11 mouse cellular contexts compared by ENCODE assay signal in genomic region chr6:144264320-144264915, GRCm38 (mm10).
DNase-seq lines count a peak whose midpoint lies in the region; ATAC-seq and TF ChIP-seq lines count a peak whose summit lies in the region.
"Had no signal": no experiment of that assay in that cellular context is flagged by ENCODE, and none has a peak within 500 bp of the region (broad histone marks: within the 10 kb centered on the region; RNA-seq: fewer than 3 reads in every experiment).

No protein-coding gene starts in this region.

- H3K27ac ChIP-seq in lung, embryonic 14.5 days (ENCODE audit: low read depth): no peak overlapping the region
- H3K27ac ChIP-seq in embryonic facial prominence, embryonic 15.5 days (replicated peaks): no peak overlapping the region
- H3K27ac ChIP-seq in limb, embryonic 11.5 days (replicated peaks; ENCODE audit: low read depth, low read length): peak overlapping the region; percentile 82
- H3K27ac ChIP-seq: macrophage; stomach, postnatal 0 days had no signal

- 0 out of 2 replicates have a peak, but pooled peaks have one; percentile 49 for ATAC-seq in lung, embryonic 14.5 days (ENCODE audit: insufficient read depth)
- no peak for ATAC-seq in embryonic facial prominence, embryonic 15.5 days (ENCODE audit: insufficient number of reproducible peaks, low FRiP score, low TSS enrichment, low read depth)
- peak; percentile 89 for ATAC-seq in limb, embryonic 11.5 days (ENCODE audit: insufficient number of reproducible peaks, low FRiP score, low TSS enrichment, low read depth)
- ATAC-seq in megakaryocyte, adult 5-6 weeks (ENCODE audit: poor library complexity, severe bottlenecking): no peak

- no peak for TF ChIP-seq CTCF in lung, embryonic 14.5 days (IDR thresholded peaks at IDR 0.05; ENCODE audit: low read depth)

- WGBS in lung, embryonic 14.5 days: 32% methylated on average over 16 of the region's 16 CpGs
- WGBS in embryonic facial prominence, embryonic 15.5 days: 22% methylated on average over 16 of the region's 16 CpGs
- 12% methylated on average over 16 of the region's 16 CpGs for WGBS in limb, embryonic 11.5 days

- H3K9me3 ChIP-seq in lung, embryonic 14.5 days (ENCODE audit: low read depth, low read length): no peaks in the 10 kb centered on the region
- no peaks in the 10 kb centered on the region for H3K9me3 ChIP-seq in embryonic facial prominence, embryonic 15.5 days (replicated peaks)
- H3K9me3 ChIP-seq in limb, embryonic 11.5 days (ENCODE audit: control insufficient read depth, low read length): no peaks in the 10 kb centered on the region

- H3K4me2 ChIP-seq in lung, embryonic 14.5 days: 0 out of 2 replicates have a peak overlapping the region, but pooled peaks have one; percentile 12
- peak overlapping the region; percentile 31 for H3K4me2 ChIP-seq in embryonic facial prominence, embryonic 15.5 days (replicated peaks)
- peak overlapping the region; percentile 18; the same call in 1 of the 2 replicates for H3K4me2 ChIP-seq in limb, embryonic 11.5 days (ENCODE audit: low read depth, severe bottlenecking)

- no peak for DNase-seq in lung, embryonic 14.5 days
- no peak for DNase-seq in lung, postnatal 25 days (ENCODE audit: low spot score)
- peak; percentile 84 for DNase-seq in limb, embryonic 11.5 days (ENCODE audit: low spot score)
- peak; percentile 60 for DNase-seq in retina, embryonic 14.5 days (ENCODE audit: low spot score)
- no peak for DNase-seq in gastrocnemius, postnatal 10 days
- DNase-seq in urinary bladder, adult 18-20 months (ENCODE audit: low spot score in 2 of 2): no peak
- DNase-seq: cerebellum, adult 2 months had no signal

- H3K27me3 ChIP-seq in lung, embryonic 14.5 days (ENCODE audit: insufficient read depth, low read length): no peaks in the 10 kb centered on the region
- no peaks in the 10 kb centered on the region for H3K27me3 ChIP-seq in embryonic facial prominence, embryonic 15.5 days
- H3K27me3 ChIP-seq in limb, embryonic 11.5 days (ENCODE audit: control insufficient read depth, insufficient read depth, low read length): no peaks in the 10 kb centered on the region

- H3K4me3 ChIP-seq in lung, embryonic 14.5 days (ENCODE audit: low read depth, low read length): no peak overlapping the region
- no peak overlapping the region for H3K4me3 ChIP-seq in embryonic facial prominence, embryonic 15.5 days (replicated peaks)
- H3K4me3 ChIP-seq in limb, embryonic 11.5 days (ENCODE audit: low read depth, low read length): no peak overlapping the region

- peaks cover 13% of the 10 kb centered on the region for H3K4me1 ChIP-seq in lung, embryonic 14.5 days (ENCODE audit: insufficient read depth)
- peaks cover 10% of the 10 kb centered on the region for H3K4me1 ChIP-seq in embryonic facial prominence, embryonic 15.5 days
- peaks cover 8% of the 10 kb centered on the region; the same call in 1 of the 2 replicates for H3K4me1 ChIP-seq in limb, embryonic 11.5 days (ENCODE audit: control insufficient read depth, insufficient read depth, low read length)

- no peak overlapping the region for H3K9ac ChIP-seq in lung, embryonic 14.5 days
- H3K9ac ChIP-seq in embryonic facial prominence, embryonic 15.5 days: no peak overlapping the region
- H3K9ac ChIP-seq in limb, embryonic 11.5 days (ENCODE audit: low read length): peak overlapping the region; percentile 13; the same call in 1 of the 2 replicates

- no peaks in the 10 kb centered on the region for H3K36me3 ChIP-seq in lung, embryonic 14.5 days (ENCODE audit: insufficient read depth)
- H3K36me3 ChIP-seq in embryonic facial prominence, embryonic 15.5 days: no peaks in the 10 kb centered on the region
- H3K36me3 ChIP-seq in limb, embryonic 11.5 days (ENCODE audit: control insufficient read depth, insufficient read depth, low read length): no peaks in the 10 kb centered on the region

Comparison
In these comparisons a context has a peak if more than half of its experiments do, and no peak if none do; other contexts are left out.
1. ATAC-seq: peak in lung, embryonic 14.5 days (single experiment) and limb, embryonic 11.5 days (single experiment); none in embryonic facial prominence, embryonic 15.5 days (single experiment) and megakaryocyte, adult 5-6 weeks (single experiment).
2. DNase-seq: peak in limb, embryonic 11.5 days (single experiment) and retina, embryonic 14.5 days (single experiment); none in lung, embryonic 14.5 days (single experiment), lung, postnatal 25 days (single experiment), gastrocnemius, postnatal 10 days (single experiment) and urinary bladder, adult 18-20 months (0 of 2).
3. Peak in every context shown above with its lines, with median percentiles within 50 percentile points of each other: H3K4me2 ChIP-seq.